8 mouse cellular contexts compared by ENCODE assay signal in genomic region chrX:85879198-85879977, GRCm38 (mm10). TPM values are rescaled to one million over a fixed set of nuclear protein-coding genes. Genes with fewer than 3 reads are reported as not detected.
DNase-seq lines count a peak whose midpoint lies in the region; ATAC-seq lines count a peak whose summit lies in the region.

No protein-coding gene starts in this region.

- peak overlapping the region; percentile 24 to 49; a peak in 1 of 4 replicates for H3K27ac ChIP-seq in heart, embryonic 14.5 days (replicated peaks in 1 of 2; ENCODE audit: control insufficient read depth in 1 of 2, insufficient read depth in 1 of 2, low read depth in 2 of 2, low read length in 2 of 2)
- no peak overlapping the region for H3K27ac ChIP-seq in heart, embryonic 11.5 days (ENCODE audit: low read depth, low read length)
- no peak overlapping the region for H3K27ac ChIP-seq in forebrain, embryonic 16.5 days (ENCODE audit: low read length)
- no peak overlapping the region for H3K27ac ChIP-seq in midbrain, embryonic 13.5 days

- no peaks in the 10 kb centered on the region; a peak in 1 of 4 replicates for H3K4me1 ChIP-seq in heart, embryonic 14.5 days (ENCODE audit: control insufficient read depth in 2 of 2, insufficient read depth in 2 of 2, low read length in 2 of 2)
- H3K4me1 ChIP-seq in heart, embryonic 11.5 days (ENCODE audit: control insufficient read depth, insufficient read depth, low read length) = no peaks in the 10 kb centered on the region
- H3K4me1 ChIP-seq in forebrain, embryonic 16.5 days (replicated peaks; ENCODE audit: control insufficient read depth, insufficient read depth, low read length) = no peaks in the 10 kb centered on the region
- H3K4me1 ChIP-seq in midbrain, embryonic 13.5 days (replicated peaks) = no peaks in the 10 kb centered on the region

- H3K9ac ChIP-seq in heart, embryonic 14.5 days (ENCODE audit: low read length) = no peak overlapping the region
- no peak overlapping the region for H3K9ac ChIP-seq in heart, embryonic 11.5 days (ENCODE audit: low read depth, low read length)
- no peak overlapping the region for H3K9ac ChIP-seq in forebrain, embryonic 16.5 days (replicated peaks; ENCODE audit: low read depth, low read length)
- no peak overlapping the region for H3K9ac ChIP-seq in midbrain, embryonic 13.5 days (replicated peaks)

- ATAC-seq in heart, embryonic 14.5 days (ENCODE audit: insufficient number of reproducible peaks, insufficient read depth, low FRiP score, low read depth) = no peak
- ATAC-seq in heart, embryonic 11.5 days (replicated peaks; ENCODE audit: insufficient number of reproducible peaks, low FRiP score, low TSS enrichment) = no peak
- ATAC-seq in forebrain, embryonic 16.5 days = 0 out of 2 replicates have a peak, but pooled peaks have one; percentile 55
- peak; percentile 83 for ATAC-seq in megakaryocyte, adult 5-6 weeks (ENCODE audit: poor library complexity, severe bottlenecking)
- ATAC-seq in midbrain, embryonic 13.5 days = no peak

- H3K4me2 ChIP-seq in heart, embryonic 14.5 days (ENCODE audit: low read length) = no peak overlapping the region
- no peak overlapping the region for H3K4me2 ChIP-seq in heart, embryonic 11.5 days
- H3K4me2 ChIP-seq in forebrain, embryonic 16.5 days (ENCODE audit: low read length) = no peak overlapping the region
- no peak overlapping the region for H3K4me2 ChIP-seq in midbrain, embryonic 13.5 days (replicated peaks)

- no peak overlapping the region for H3K4me3 ChIP-seq in heart, embryonic 14.5 days (ENCODE audit: control insufficient read depth in 1 of 2, insufficient read depth in 1 of 2, low read depth in 1 of 2, low read length in 2 of 2)
- no peak overlapping the region for H3K4me3 ChIP-seq in heart, embryonic 11.5 days (ENCODE audit: low read depth, low read length)
- H3K4me3 ChIP-seq in forebrain, embryonic 16.5 days (replicated peaks; ENCODE audit: low read length) = no peak overlapping the region
- H3K4me3 ChIP-seq in midbrain, embryonic 13.5 days (replicated peaks) = no peak overlapping the region

- DNase-seq in B cell, adult 2 months = peak; percentile 30
- peak; percentile 13 for DNase-seq in adrenal gland, adult 2 months
- DNase-seq in kidney, postnatal 36 days = peak; percentile 41 to 58

- no peaks in the 10 kb centered on the region for H3K27me3 ChIP-seq in heart, embryonic 14.5 days (ENCODE audit: control insufficient read depth, insufficient read depth, low read length)
- no peaks in the 10 kb centered on the region for H3K27me3 ChIP-seq in heart, embryonic 11.5 days (ENCODE audit: control insufficient read depth, insufficient read depth, low read length)
- H3K27me3 ChIP-seq in forebrain, embryonic 16.5 days (replicated peaks; ENCODE audit: control insufficient read depth, insufficient read depth, low read length) = no peaks in the 10 kb centered on the region
- no peaks in the 10 kb centered on the region for H3K27me3 ChIP-seq in midbrain, embryonic 13.5 days

- WGBS in heart, embryonic 14.5 days = 55% methylated on average over 7 of the region's 7 CpGs
- 64% methylated on average over 7 of the region's 7 CpGs for WGBS in heart, embryonic 11.5 days (ENCODE audit: insufficient replicate concordance)
- WGBS in forebrain, embryonic 16.5 days = 63% methylated on average over 7 of the region's 7 CpGs
- 60% methylated on average over 7 of the region's 7 CpGs for WGBS in midbrain, embryonic 13.5 days

- H3K9me3 ChIP-seq in heart, embryonic 14.5 days (ENCODE audit: control insufficient read depth, low read length) = no peaks in the 10 kb centered on the region
- H3K9me3 ChIP-seq in heart, embryonic 11.5 days (replicated peaks; ENCODE audit: control insufficient read depth, low read length) = no peaks in the 10 kb centered on the region
- H3K9me3 ChIP-seq in forebrain, embryonic 16.5 days (ENCODE audit: control insufficient read depth, low read length) = no peaks in the 10 kb centered on the region
- H3K9me3 ChIP-seq in midbrain, embryonic 13.5 days = no peaks in the 10 kb centered on the region

- no peaks in the 10 kb centered on the region for H3K36me3 ChIP-seq in heart, embryonic 14.5 days (ENCODE audit: control insufficient read depth, insufficient read depth, low read length)
- H3K36me3 ChIP-seq in heart, embryonic 11.5 days (ENCODE audit: control insufficient read depth, insufficient read depth, low read length) = no peaks in the 10 kb centered on the region
- no peaks in the 10 kb centered on the region for H3K36me3 ChIP-seq in forebrain, embryonic 16.5 days (ENCODE audit: control insufficient read depth, insufficient read depth)
- no peaks in the 10 kb centered on the region for H3K36me3 ChIP-seq in midbrain, embryonic 13.5 days

RNA-seq across cellular contexts. Expression of gene 5430427O19Rik, which starts 9.2 kb away (rescaled TPM):
- polyA plus RNA-seq in heart, embryonic 14.5 days (2014; fragmentation: Nextera tagmentation; extraction: Ambion mirVana) = 0.13 TPM in 1 of 2 replicates, not detected in the other
- 0.04 and 0.13 TPM in 2 replicates for polyA plus RNA-seq in heart, embryonic 11.5 days (2014; fragmentation: Nextera tagmentation; extraction: Ambion mirVana)
- under 1 TPM; 0.20 to 0.55 TPM for total RNA-seq in adrenal gland, adult 2 months (2021)
- polyA plus RNA-seq in adrenal gland, adult 2 months (2012; rRNA removed) = 0.02 TPM in 1 of 2 replicates, not detected in the other
- polyA plus RNA-seq in forebrain, embryonic 16.5 days (2015; fragmentation: Nextera tagmentation; extraction: Ambion mirVana) = 0.09 TPM in 1 of 2 replicates, not detected in the other
- 16.7 and 18.2 TPM in 2 replicates for total RNA-seq in megakaryocyte, adult 5-6 weeks (2015)
- 14.5 and 16.2 TPM in 2 replicates for total RNA-seq in megakaryocyte, adult 5-6 weeks (2017)
- polyA plus RNA-seq in midbrain, embryonic 13.5 days (2015; fragmentation: Nextera tagmentation; extraction: Ambion mirVana) = 0.05 and 0.06 TPM in 2 replicates

Comparison
In these comparisons a context has a peak if more than half of its experiments do, and no peak if none do; other contexts are left out.
1. H3K27ac ChIP-seq: peak in heart, embryonic 14.5 days (2 of 2); none in heart, embryonic 11.5 days (single experiment), forebrain, embryonic 16.5 days (single experiment) and midbrain, embryonic 13.5 days (single experiment).
2. ATAC-seq: peak in forebrain, embryonic 16.5 days (single experiment) and megakaryocyte, adult 5-6 weeks (single experiment); none in heart, embryonic 14.5 days (single experiment), heart, embryonic 11.5 days (single experiment) and midbrain, embryonic 13.5 days (single experiment).
3. Peak in every context shown above with its lines, with median percentiles within 50 percentile points of each other: DNase-seq.